Mouse (Mus musculus) megakaryocyte progenitor cell, adult 5-6 weeks (primary cell): ENCODE measurements at regions not wholly inside any gene's neighbourhood (a gene's known extent, or its start where the extent isn't known, plus 50 kb on each side); places are given as distances from the start of the nearest gene placed in this dataset.
"Not testable (repeated sequence)": the region's sequence is repeated elsewhere in the genome, so short reads cannot be mapped to it uniquely, and the experiment has no call there.

ENCODE experiments used
- ATAC-seq: replicated peaks from 2 replicates; pipeline ENCODE4 v1.8.0; 2016; ENCODE audit warnings: mild to moderate bottlenecking, moderate TSS enrichment, inconsistent platforms; ENCODE audit not compliant: poor library complexity

DNA sequence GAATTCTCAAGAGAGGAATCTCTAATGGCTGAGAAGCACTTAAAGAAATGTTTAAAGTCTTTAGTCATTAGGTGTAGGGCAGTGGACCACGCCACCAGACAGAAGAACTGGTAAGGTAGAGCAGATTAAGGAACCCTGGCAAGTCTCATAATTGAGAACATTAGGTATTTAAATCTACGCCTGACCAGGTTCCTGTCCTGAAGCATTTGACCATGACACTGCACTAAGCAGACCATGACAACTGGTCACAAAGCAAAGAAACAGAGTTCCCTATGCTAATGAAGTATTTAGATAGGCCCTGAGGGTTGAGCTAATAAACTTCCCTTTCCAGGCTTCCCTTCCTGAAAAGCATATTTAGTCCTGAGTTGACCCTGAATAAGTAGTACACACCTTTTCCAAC is 562.3 kb downstream of the Cdh11 start:
- no peak for ATAC-seq

DNA sequence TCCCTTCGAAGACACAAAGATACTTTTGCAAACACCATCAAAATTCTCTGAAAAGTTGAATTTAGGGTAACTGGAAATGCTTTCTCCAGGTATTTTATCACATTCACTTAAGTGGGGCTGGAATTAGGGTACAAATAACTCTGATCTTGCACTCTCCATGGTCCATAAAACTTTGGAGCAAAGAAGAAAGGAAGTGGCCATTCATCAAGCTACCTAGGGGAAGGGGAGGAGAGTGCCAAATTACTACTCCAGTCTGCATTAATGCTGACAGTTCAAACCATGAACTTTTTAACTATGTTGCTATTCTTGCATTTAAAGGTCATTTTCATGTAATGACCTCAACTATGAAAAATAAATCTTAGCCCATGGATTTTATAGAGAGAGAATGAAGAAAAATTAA is 579.8 kb downstream of the Cdh11 start:
- ATAC-seq: no peak

GRCm38 (mm10) chr8:102159541-102160197 is 625.8 kb downstream of the Cdh11 start:
- no peak for ATAC-seq

DNA sequence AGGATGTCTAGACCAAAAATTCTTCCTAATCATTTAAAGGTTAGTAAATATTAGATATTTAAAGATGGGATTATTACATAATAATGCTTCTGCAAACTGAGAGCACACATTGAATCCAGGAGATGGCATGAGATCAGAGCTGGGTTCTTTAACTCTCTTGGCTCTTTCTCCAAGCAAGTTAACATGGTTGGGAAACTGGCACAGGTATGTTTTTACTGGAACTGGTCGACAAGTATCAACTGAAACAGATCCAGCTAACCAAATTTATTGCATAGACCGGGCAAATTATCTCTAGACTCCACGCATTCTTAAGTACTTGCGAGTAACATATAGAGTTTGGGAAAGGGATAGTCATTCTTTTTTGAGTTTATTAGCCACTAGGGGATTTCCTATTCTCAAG is 666.8 kb downstream of the Cdh11 start:
- ATAC-seq: no peak

- ATAC-seq: no peak
Observed at GRCm38 (mm10) chr8:102116846-102117403, 668.5 kb downstream of the Cdh11 start.

DNA sequence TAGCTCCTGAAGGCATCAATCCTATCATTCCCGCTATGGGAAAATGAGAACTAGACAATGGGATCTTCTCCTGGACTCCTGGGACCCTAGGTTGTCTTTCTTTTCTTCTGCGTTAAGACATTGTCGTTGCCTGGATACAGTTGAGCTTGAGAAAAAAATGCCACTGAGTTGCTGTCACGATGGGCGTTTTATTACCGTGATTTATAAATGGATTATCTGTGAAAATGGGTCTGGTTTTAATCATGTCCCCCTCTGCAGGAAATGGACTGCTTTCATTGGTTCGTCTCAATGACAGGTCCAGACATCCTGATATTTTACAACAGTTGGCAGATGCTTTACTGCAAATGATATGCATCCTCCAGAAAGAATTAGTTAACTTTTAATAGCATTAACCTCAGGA is 681.7 kb downstream of the Cdh11 start:
- ATAC-seq: no peak

DNA sequence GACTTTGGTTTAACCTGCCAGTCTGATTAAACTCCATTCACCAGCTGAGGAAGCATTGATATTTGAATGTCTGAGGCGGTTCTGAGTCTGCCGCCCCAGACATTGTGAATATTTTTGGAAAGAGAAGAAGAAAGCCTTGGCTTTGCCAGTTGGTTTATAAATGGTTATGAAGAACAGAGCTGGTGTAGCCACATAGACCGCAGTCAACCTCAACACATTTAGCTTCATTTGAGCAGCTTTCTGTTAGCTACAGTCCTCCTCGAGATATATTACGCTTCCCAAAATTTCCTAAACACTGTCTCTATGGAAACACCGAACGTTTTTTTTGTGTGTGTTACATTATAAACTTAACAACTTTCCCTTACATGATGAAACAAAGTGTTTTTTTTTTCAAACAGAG is 688.7 kb downstream of the Cdh11 start:
- no peak for ATAC-seq

GRCm38 (mm10) chr8:102085927-102086326 is 699.5 kb downstream of the Cdh11 start:
- ATAC-seq: no peak

DNA sequence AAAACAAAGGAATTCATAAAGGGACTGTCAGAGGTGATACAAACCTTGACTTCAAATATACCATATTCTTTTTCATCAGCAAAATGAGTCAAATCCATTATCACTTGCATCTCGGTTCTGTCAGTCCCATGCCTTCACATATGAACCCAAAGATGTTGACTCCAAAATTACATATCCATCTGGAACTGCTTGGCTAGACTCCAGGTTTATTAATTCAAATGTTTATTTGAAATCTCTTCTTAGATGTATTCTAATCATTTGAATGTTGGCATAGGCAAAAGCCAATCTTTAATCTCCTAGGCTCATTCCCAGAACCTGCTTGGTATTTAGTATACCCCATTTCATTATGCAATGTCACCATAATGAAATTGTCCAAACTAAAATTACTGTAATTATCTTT is 709.8 kb downstream of the Cdh11 start:
- ATAC-seq: no peak

DNA sequence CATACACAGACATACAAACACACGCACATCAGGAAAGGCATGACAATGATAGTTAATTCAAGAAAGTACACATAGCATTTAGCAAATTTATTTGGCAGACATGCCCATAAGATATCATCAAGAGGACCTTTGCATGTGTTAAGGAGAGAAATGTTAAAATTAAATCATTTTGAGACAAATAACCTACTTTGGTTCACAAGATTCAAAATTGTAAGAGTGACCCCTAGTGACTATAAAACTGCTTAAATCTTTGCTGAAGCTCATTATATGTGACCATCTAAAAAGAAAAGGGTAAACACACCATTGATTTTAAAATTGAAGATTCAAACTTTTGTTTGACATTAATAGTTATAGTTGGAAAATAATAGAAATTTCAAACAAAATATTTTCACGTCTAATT is 721.3 kb downstream of the Cdh11 start:
- no peak for ATAC-seq

DNA sequence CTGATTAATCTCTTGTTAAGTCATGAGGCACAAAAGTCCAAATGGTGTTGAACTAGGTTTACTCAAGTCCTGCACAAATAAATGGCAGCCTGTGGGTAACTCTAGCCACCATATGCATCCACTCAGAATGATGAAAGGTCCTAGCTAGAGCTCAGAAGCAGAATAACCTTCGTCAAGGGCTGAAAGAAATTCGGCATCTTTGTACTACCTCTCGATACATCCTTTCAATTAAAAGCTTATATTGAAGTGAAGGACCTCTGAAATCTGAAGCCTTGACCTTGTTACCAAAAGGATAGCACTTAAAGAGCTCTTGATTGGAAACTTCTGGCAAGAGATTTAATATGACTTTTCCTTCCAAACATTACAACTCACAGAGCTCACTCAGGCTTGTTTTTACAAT is 732.0 kb downstream of the Cdh11 start:
- no peak for ATAC-seq

DNA sequence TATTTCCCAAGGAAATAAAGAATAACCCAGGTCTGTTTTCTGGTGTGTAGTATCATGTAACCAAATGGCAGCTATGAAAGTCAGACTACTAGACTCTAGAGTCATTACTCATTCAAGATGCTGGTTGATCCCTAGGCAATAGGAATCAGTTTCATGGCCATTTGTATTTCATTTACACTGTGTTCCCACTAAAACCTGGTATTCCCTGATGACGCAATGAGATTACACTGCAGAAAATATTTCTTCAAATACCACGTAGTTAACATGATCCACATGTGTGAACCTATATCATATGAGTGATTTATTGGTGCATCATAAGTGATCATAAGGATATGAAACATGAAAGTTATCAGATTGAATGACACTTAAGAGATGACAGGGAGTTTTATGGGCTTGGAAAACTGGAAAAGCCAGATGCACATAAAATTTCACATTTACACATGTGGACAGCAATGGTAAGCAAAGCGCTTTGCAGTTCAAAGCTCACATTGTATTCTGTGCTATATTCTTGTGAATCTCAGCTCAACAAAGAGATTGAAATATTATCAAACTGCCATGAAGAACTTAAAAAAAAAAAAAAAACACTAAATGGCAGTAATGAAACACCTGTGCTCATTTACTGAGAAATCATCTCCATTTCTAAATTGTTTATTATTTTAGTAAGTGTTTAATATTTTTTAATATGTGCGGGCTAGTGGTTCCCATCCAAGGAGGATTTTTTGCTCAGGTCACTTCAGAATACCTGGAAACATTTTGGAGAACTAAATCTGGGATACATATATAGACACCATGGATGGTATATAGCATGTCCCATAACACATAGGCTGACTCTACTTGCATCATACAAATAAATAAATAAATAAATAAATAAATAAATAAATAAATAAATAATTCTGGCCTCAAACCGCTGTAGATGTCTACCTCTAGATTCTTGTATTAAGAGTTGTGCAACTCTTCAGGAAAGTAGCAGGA is 758.2 kb downstream of the Cdh11 start:
- ATAC-seq: no peak

DNA sequence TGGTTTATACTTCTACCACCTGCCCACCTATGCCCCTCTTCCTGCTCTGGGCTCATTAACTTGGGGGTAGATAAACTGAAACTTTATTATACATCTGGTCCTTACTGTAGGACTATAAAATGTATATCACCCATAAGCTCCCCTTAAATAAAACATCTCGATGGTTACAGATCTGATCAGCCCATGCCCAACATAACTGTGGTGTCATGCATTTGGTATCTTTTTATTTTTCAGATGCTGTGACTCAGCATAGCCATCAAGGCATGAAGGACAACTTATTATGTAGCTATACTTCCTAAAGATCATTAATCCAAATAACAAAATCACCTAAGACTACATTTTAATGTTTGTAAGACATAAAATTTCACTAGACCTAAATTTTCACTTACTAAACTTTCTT is 761.0 kb downstream of the Cdh11 start:
- ATAC-seq: peak; percentile 60

GRCm38 (mm10) chr8:102017776-102018175 is 767.7 kb downstream of the Cdh11 start:
- ATAC-seq: no peak

- ATAC-seq: no peak
Observed at GRCm38 (mm10) chr8:102000326-102001016, 785.0 kb downstream of the Cdh11 start.

- not testable (repeated sequence) for ATAC-seq
Observed at GRCm38 (mm10) chr8:101996761-101997160, 788.7 kb downstream of the Cdh11 start.

GRCm38 (mm10) chr8:101956832-101957231 is 828.6 kb downstream of the Cdh11 start:
- no peak for ATAC-seq

DNA sequence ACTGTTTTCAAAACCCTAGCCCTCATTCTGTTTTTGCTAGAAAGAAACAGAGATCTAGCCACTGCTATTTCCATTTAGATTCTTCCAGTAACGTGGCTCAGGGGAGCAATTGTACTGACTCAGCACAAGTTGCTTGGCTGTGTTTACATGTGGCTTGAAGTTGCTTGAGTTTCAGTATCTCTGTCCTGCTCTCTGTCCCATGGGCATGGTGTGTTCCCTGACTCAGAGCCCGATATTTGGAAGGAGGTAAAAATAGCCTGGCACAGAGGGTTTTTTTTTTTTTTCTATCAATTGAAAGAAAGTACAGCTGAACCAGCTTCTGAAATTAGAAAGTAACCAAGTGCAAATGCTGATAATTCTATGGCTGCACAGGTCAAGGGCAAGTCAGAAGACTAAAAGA is 834.8 kb downstream of the Cdh11 start:
- no peak for ATAC-seq

DNA sequence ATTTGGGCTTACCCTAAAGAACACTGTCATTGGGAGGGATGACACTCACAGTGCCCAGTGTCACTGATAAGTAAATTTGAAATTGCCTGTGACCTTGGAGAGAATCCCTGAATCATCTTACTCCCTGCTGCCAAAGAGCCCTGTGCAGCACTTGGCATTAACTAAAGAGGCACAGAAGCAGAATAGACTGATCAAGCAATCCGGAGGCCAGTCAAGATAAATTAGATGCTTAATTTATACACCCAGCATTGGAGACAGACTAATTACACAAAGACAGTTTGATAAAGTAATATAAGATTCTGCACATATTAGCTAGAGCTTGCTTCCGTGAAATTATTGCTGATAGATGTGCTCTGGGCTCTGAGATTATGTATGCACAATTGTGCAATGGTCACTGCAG is 847.6 kb downstream of the Cdh11 start:
- ATAC-seq: no peak

GRCm38 (mm10) chr8:101913665-101914064 is 871.8 kb downstream of the Cdh11 start:
- ATAC-seq: no peak
